Mouse (Mus musculus): ENCODE measurements around the gene Acsl3.

DNA sequence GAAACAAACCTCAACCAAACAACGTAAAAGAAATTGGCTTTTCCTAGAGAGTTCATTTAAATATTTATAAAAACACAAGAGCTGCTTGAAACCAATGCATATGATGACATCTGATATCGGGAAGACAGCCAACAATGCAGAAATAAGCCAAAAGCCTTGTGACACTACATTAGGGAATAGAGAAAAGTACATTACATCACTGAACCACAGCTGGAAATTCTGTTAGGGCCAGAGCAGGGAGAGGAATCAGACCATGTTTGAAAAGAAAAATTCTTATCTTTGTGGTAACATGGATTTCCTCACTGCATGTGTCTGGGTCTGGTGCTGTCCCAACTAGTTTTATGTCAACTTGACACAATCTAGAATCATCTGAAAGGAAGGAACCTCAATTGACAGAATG, 15.4 kb upstream of the Acsl3 start:
- TF ChIP-seq CTCF (IDR thresholded peaks at IDR 0.05; ENCODE audit: control insufficient read depth, insufficient read depth, insufficient read length) = no peak
- TF ChIP-seq CEBPB (IDR thresholded peaks at IDR 0.05; ENCODE audit: low read depth) = no peak

All from C2C12 (cell line).